Mouse (Mus musculus) embryonic facial prominence, embryonic 14.5 days (tissue): ENCODE data around the gene Cox19. TPM values are rescaled to one million over a fixed set of nuclear protein-coding genes. Genes with fewer than 3 reads are reported as not detected.

Experiments used
- ATAC-seq: fragments of 200-750 bp; cut with Nextera tagmentation; 2 replicates; pipeline ENCODE4 v1.8.0; 2017; ENCODE audit warnings: low read depth, moderate number of reproducible peaks, moderate TSS enrichment
- DNase-seq: peaks from one replicate; pipeline ENCODE4 v3.0.0-alpha.2; 2015; ENCODE audit warnings: low spot score
- H3K27ac ChIP-seq: fragments of 300-500 bp; sonication (generic); replicated peaks from 2 replicates; pipeline ENCODE4 v1.5.1; 2014; ENCODE audit warnings: low read depth, mild to moderate bottlenecking, low read length, moderate library complexity
- H3K27me3 ChIP-seq: fragments of 300-500 bp; sonication (generic); replicated peaks from 2 replicates; pipeline ENCODE4 v1.6.1; 2014; ENCODE audit warnings: low read length; ENCODE audit not compliant: control insufficient read depth, insufficient read depth
- H3K36me3 ChIP-seq: fragments of 300-500 bp; sonication (generic); 2 replicates; pipeline ENCODE4 v1.6.1; 2014; ENCODE audit warnings: low read length, mixed read lengths; ENCODE audit not compliant: control insufficient read depth, insufficient read depth
- H3K4me1 ChIP-seq: fragments of 300-500 bp; sonication (generic); 2 replicates; pipeline ENCODE4 v1.6.1; 2014; ENCODE audit warnings: antibody characterized with exemption, low read length; ENCODE audit not compliant: control insufficient read depth, insufficient read depth
- H3K4me2 ChIP-seq: fragments of 300-500 bp; sonication (generic); 2 replicates; pipeline ENCODE4 v1.6.1; 2014; ENCODE audit warnings: low read depth, mild to moderate bottlenecking, low read length, moderate library complexity, mixed read lengths
- H3K4me3 ChIP-seq: fragments of 300-500 bp; sonication (generic); 2 replicates; pipeline ENCODE4 v1.5.1; 2014; ENCODE audit warnings: low read depth, mild to moderate bottlenecking, low read length
- H3K9ac ChIP-seq: fragments of 300-500 bp; sonication (generic); 2 replicates; pipeline ENCODE4 v1.6.1; 2014; ENCODE audit warnings: low read depth, mild to moderate bottlenecking, low read length, moderate library complexity, mixed read lengths
- H3K9me3 ChIP-seq: fragments of 300-500 bp; sonication (generic); 2 replicates; pipeline ENCODE4 v1.6.1; 2016; ENCODE audit warnings: low read length; ENCODE audit not compliant: control insufficient read depth
- WGBS: fragments of 180-500 bp; shearing (Covaris S2); extraction: QIAGEN DNeasy Blood & Tissue Kit; methylation state at CpG from one replicate; pipeline ENCODE4 v1.1.7; 2014; 5-methylcytosine and 5-hydroxymethylcytosine counted together
- polyA plus RNA-seq: library from polyadenylated mRNA; unstranded; fragments of >200 nt; fragmentation: Nextera tagmentation; extraction: Ambion mirVana; gene quantifications from 2 replicates; pipeline ENCODE4 v1.2.1, GENCODE M21; 2014

The Cox19 gene
- polyA plus RNA-seq, 1 experiment from 2014 or later, result 107 TPM

DNA sequence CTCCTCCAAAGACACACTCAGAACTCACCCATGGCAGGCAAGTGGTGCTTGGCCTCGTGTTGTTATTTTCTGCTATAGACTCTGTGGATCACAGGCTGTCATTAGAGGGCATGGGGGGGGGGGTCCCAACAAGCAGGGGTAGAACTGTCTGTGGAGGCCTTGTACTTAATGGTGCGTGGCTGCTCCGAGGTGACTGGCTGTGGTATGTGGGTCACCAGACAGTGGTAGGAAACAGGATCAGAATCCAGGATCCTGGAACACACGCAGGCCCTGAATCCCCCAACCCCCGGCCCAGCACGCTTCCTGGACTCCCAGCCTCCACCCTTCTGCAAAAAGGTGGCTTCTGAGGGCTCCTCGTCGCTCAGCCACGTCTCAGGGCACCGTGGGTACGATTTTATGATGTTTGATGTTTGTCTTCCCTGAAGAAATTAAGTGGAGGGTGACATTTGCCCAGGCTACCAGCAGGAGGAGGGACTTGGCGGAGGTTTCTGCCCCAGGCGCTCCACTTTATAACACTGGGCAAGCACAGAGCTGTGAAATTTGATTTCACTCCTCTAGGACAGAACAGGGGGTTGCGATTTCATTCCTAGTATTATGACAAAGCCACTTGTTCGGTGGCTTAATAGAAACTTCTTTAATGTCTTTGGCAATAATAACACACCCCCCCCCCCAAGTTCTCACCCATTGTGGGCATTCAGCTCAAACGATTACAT is 17.8 kb downstream of the Cox19 start:
- Histone ChIP-seq H3K27ac (no peak overlapping the region), H3K27me3 (no peaks in the 10 kb centered on the region), H3K4me3 (no peak overlapping the region), H3K9me3 (no peaks in the 10 kb centered on the region), H3K9ac (no peak overlapping the region), H3K36me3 (peaks cover 23% of the 10 kb centered on the region), H3K4me2 (no peak overlapping the region), H3K4me1 (no peaks in the 10 kb centered on the region)
- ATAC-seq (no peak), DNase-seq (no peak)
- 67% methylated on average over 16 of the region's 16 CpGs for WGBS

DNA sequence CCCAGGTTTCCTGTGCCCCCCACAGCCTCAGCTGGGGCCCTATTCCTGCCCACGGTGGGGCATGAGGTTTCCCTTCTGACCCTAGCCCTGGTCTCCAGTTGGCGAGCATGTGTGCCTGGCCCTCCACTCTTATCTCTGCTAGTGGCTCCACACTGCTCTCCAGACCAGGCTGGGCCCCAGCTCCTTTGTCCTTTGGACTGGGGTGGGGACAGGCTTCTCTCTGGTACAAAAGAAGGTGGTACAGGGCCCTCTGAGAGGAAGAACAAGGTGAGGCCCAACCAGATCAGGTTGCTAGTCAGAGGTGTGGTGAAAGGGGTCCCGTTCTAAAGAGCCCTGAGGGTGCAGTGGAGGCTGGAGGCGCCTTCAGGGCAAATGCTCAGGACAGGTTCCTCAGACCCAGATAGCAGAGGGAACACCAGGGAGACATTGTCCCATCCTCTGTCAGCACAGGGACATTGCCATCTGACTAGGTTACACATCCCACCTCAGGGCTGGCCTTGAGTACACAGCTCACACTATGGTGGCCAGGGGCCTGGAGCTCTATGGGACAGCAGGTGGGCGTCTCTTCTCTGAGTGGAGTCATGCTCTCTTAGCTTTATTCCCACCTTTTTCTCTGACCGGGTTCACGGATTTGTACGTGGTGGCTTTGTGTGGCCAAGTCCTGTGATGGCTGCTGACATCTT is 18.5 kb downstream of the Cox19 start:
- no peak overlapping the region for H3K4me2 ChIP-seq
- no peaks in the 10 kb centered on the region for H3K9me3 ChIP-seq
- H3K36me3 ChIP-seq, result peaks cover 16% of the 10 kb centered on the region
- H3K9ac ChIP-seq, result no peak overlapping the region
- H3K4me3 ChIP-seq, result no peak overlapping the region
- H3K27ac ChIP-seq, result no peak overlapping the region
- H3K27me3 ChIP-seq, result no peaks in the 10 kb centered on the region
- WGBS, result 79% methylated on average over 8 of the region's 8 CpGs
- ATAC-seq (peak; percentile 15), DNase-seq (no peak)
- H3K4me1 ChIP-seq, result no peaks in the 10 kb centered on the region

DNA sequence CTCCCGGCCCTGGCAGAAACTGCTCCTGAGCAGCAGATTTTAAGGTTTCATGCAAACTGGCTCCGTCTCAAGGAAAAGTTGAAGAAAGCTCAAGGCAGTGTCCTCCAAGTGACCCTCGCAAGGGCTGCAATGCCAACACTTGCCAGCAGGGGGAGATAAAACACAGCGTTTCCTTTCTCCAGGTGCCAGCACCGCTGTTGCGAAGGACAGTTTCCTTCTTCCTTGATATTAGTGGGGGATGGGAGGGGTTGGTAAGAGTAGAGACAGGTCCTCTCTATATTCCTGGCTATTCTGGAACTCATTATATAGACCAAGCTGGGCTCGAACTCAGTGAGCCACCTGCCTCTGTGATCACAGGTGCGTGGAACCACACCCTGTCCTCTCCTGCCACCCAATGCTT is 19.5 kb downstream of the Cox19 start:
- Histone ChIP-seq H3K9me3 (no peaks in the 10 kb centered on the region), H3K4me2 (no peak overlapping the region), H3K4me3 (no peak overlapping the region), H3K27ac (no peak overlapping the region), H3K36me3 (peaks cover 6% of the 10 kb centered on the region), H3K4me1 (no peaks in the 10 kb centered on the region), H3K9ac (no peak overlapping the region), H3K27me3 (no peaks in the 10 kb centered on the region)
- ATAC-seq, result peak; percentile 15
- peak; percentile 72 for DNase-seq
- WGBS, result 14% methylated on average over 8 of the region's 8 CpGs

DNA sequence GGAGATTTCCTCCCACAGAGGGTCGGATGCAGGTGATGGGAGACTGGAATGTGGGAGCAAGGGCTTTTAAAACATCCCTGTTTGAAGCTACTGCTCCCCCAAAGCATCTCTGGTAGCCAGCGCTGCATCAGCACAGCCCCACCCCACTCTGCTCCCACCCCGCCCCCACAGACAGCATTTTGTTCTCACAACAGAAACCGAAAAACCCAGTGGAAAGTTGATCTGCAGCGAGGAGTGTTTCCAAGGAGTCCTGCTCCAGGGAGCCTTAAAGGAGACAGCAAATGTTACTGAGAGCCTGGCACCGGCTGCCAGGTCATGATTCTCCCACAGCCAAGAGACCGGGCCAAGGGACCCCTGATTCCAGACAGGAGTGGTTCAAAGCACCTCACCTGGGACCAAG is 20.5 kb downstream of the Cox19 start:
- Histone ChIP-seq H3K27me3 (peaks cover 8% of the 10 kb centered on the region), H3K27ac (no peak overlapping the region), H3K4me3 (no peak overlapping the region), H3K36me3 (no peaks in the 10 kb centered on the region), H3K4me1 (no peaks in the 10 kb centered on the region), H3K4me2 (no peak overlapping the region), H3K9me3 (no peaks in the 10 kb centered on the region), H3K9ac (no peak overlapping the region)
- no peak for DNase-seq
- 67% methylated on average over 7 of the region's 7 CpGs for WGBS
- no peak for ATAC-seq

DNA sequence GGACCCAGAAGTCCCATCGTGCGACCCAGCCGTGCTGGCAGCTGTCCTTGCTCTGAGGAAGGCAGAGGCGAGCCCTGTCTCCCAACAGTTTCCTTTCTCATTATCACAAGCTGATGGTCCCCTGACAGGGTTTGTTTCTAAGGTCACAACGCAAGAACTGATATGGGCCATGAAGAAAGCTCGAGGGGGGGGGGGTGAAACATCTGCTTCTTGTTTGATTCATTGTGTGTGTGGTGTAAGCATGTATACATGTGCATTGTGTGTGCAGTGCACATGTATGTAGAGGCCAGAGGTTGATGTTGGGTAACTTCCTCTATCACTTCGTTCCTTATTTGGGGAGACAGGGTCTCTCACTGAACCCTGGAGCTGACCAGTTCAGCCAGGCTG is 23.6 kb downstream of the Cox19 start:
- Histone ChIP-seq H3K9me3 (no peaks in the 10 kb centered on the region), H3K4me2 (no peak overlapping the region), H3K9ac (no peak overlapping the region), H3K27me3 (peaks cover 34% of the 10 kb centered on the region), H3K4me1 (no peaks in the 10 kb centered on the region), H3K27ac (no peak overlapping the region), H3K36me3 (no peaks in the 10 kb centered on the region), H3K4me3 (no peak overlapping the region)
- WGBS, result 71% methylated on average over 7 of the region's 7 CpGs
- no peak for ATAC-seq
- no peak for DNase-seq

DNA sequence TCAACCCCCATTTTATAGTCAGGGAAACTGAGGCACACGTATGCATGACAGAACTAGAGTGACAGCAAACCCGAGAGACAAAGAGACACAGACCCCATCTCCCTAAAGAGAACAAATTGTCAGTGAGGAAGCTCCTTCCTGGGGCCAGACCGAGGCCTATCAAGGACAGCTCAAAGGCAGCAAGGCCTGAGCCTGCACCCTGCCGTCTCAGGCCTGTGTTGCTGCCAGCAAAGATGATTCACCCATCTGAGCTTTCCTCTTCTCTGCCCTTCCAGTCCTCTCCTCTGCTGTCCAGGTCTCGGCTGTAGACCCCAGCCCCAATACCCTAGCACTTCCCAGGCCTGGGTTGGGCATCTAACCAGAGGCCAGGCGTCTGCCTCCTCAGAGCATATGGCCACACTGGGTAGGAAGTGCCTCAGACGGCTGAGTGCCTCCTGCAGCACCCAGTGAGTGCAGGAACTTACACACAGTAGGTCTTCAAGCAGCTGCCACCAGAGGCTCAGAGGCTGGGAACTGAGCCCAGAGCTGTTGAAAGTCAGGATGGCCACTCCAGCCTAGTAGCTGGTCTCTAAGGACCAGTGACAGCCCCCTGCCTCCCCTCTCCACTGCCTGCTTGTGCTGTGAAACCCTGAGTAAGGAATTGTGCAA is 24.1 kb downstream of the Cox19 start:
- Histone ChIP-seq H3K4me1 (no peaks in the 10 kb centered on the region), H3K4me2 (no peak overlapping the region), H3K9ac (no peak overlapping the region), H3K27me3 (peaks cover 34% of the 10 kb centered on the region), H3K9me3 (no peaks in the 10 kb centered on the region), H3K36me3 (no peaks in the 10 kb centered on the region), H3K27ac (no peak overlapping the region), H3K4me3 (no peak overlapping the region)
- no peak for ATAC-seq
- whole genome bisulfite sequencing, result 69% methylated on average over 7 of the region's 7 CpGs
- DNase-seq, result no peak

DNA sequence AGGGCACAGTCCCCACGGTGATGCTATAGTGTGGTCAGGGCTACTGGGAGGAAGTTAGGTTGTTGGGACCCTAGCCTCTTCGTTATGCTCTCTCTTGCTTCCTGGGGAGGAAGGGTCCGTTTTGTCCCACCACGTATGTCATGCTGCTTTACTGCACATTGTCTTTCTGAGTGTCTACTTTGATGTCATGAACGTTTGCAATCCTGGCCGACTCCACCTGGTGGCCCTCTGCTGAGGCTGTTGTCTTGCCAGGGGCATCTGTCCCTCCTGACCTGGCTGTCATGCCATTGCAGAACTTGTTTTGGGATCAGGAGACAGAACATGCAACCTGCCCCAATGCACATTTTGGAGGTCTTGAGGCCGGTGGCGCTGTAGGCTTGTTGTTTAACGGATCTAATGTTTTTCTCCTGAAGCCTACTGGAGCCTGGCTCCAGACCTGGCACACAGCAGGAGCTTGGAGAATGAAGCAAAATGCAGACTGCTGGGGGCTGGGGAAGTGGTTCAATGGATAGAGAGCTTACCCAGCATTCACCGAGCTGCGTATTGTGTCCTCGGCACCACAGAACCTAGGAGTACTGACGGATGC is 25.0 kb downstream of the Cox19 start:
- no peaks in the 10 kb centered on the region for H3K9me3 ChIP-seq
- H3K4me1 ChIP-seq, result no peaks in the 10 kb centered on the region
- 70% methylated on average over 13 of the region's 13 CpGs for WGBS
- no peak overlapping the region for H3K4me3 ChIP-seq
- DNase-seq (no peak), ATAC-seq (no peak)
- H3K27ac ChIP-seq, result no peak overlapping the region
- no peak overlapping the region for H3K9ac ChIP-seq
- peaks cover 34% of the 10 kb centered on the region for H3K27me3 ChIP-seq
- H3K36me3 ChIP-seq, result no peaks in the 10 kb centered on the region
- no peak overlapping the region for H3K4me2 ChIP-seq

DNA sequence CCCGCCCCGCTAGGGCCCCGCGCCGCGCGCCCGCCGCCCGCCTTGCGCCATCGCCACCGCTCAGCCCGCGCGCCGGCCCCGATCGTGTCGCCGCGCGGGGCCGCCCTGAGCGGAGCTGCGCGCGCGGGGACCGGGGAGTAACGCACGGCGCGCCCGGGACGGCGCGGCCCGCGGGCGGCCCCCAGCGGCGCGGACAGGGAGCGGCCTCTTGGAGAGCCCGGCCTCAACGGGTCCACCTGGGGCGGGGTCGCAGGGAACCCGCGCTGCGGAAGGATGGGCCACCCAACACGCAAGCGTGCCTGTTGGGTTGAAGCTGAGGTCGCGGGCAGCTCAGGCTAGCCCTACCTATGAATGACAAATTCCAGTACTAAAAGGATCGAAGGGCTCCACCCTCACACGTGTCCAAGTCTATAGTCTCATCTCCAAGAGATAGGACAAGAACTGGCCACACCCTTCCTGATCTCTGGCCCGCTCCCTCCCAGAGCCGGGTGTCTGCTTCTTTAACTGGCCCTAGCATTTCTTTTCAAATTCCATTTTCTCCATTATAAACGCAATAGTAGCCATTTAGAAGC is 25.7 kb downstream of the Cox19 start, which contains the start of gene Adap1:
Adap1 (minus strand) TSS at position 228 of the 572 bp plus-strand sequence.
- no peaks in the 10 kb centered on the region for H3K4me1 ChIP-seq
- peak within 1 kb of the TSS; percentile 72 for H3K9ac ChIP-seq
- ATAC-seq (peak; percentile 88), DNase-seq (peak; percentile 38)
- no peak within 1 kb of the TSS for H3K27ac ChIP-seq
- H3K4me3 ChIP-seq, result peak within 1 kb of the TSS; percentile 58
- H3K4me2 ChIP-seq, result peak within 1 kb of the TSS; percentile 94
- H3K27me3 ChIP-seq, result peaks cover 34% of the 10 kb centered on the region
- H3K36me3 ChIP-seq, result no peaks in the 10 kb centered on the region
- 9% methylated on average over 9 of the region's 61 CpGs for WGBS
- no peaks in the 10 kb centered on the region for H3K9me3 ChIP-seq
